Mouse (Mus musculus) embryonic fibroblast, embryonic 13.5 days (primary cell): ENCODE measurements around the gene Maml2.

ENCODE experiments used
- CTCF ChIP-seq: IDR thresholded peaks from 2 replicates; pipeline ENCODE4 v1.5.1; 2011; ENCODE audit warnings: mild to moderate bottlenecking, control low read depth, low read length, moderate library complexity, borderline replicate concordance; ENCODE audit not compliant: insufficient read depth
- POLR2A ChIP-seq: IDR thresholded peaks from 2 replicates; pipeline ENCODE4 v1.6.1; 2011; ENCODE audit warnings: low read depth, mild to moderate bottlenecking, control low read depth, low read length, moderate library complexity

DNA sequence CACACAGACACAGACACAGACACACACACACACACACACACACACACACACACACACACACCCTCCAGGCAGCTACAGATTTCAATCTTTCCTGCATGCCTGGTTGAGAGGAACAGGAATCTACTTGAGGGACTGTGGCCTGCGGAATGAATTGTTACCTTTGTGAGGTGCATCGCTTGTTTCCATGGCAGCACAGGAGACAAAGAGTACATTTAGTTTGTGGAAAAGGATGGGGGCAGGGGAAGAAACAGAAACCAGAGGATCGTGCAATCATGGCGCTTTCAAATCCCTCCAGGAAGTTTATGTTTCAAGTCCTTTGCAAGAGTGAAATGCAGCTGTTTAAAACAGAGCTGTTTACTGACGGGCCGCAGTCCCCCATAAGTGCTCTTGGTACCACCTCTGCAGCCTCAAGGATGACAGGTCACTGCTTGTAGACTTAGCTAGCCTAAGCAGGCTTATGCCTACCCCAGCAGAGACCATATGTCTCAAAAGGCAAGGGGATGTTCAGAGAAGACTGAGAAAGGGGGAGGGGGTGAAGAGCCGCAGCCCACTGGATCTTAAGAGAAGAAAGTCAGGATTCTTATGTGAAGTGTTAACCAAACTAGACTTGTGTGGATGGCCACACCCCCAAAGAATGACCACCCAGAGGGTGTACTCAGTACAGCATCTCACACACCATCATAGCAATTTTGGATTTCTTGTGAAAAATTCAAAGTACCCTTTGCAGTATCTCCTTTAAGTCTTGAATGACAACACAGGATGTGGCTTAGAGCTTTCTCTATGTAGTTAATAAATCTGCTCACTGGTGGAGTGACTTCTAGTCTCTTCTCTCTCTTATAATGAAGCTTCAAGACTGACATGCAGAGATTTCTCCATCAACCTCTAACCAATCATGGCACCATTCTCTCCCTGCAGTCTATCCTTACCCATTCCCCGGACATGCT lies 315.8 kb downstream of the Maml2 start:
- TF ChIP-seq CTCF (no peak), POLR2A (no peak)
